Mouse (Mus musculus) effector memory CD4-positive, alpha-beta T cell, adult 5 months (primary cell): Measurements from ENCODE around the gene Sik2. TPM values are rescaled to one million over a fixed set of nuclear protein-coding genes. Genes with fewer than 3 reads are reported as not detected.

Experiments used
- polyA plus RNA-seq: library from polyadenylated mRNA; unstranded; fragments of 100-300 nt; shearing (Covaris generic); gene quantifications from one replicate; pipeline ENCODE4 v1.2.1, GENCODE M21; 2017

The Sik2 gene
- polyA plus RNA-seq: 64.1 TPM

DNA sequence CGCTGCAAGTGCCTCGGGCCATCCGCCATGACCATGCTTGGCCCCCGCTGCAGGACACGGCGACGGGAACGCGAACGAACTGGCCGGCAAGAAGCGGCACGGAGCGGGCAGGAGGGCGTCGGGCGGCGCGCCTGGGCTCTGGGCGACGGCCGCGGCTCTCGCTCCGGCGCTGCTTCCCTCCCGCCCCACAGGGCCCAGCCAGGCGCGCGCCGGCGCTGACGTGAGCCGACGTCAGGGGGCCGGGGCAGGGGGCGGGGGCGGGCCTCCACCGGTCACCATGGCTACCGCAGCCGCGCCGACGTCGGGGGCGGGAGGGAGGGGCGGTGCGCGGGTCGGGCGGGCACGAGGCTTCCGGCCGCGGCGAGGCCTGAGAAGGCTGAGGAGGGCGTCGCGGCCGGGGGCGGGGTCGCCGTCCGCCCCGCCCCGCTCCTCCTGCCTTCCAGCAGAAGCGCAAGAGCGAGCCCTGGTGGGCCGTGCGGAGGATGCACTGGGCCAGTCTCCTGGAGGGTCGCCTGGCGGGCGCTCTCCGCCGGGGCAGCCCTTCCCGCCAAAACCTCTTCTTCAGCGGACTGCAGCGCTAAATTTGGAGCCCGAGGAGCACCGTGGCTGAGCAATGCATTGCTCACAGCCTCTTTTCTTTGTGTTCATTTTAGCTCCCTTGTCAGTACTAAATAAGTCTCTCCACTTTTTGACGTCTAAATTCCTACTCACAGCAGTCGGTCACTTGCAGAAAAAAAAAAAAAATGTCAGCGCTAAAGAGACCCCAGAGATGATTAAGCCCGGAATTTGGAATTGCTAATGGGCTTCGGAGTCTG lies at the start of gene Sik2:
Sik2 (minus strand) TSS at position 233 of the 815 bp plus-strand sequence.

DNA sequence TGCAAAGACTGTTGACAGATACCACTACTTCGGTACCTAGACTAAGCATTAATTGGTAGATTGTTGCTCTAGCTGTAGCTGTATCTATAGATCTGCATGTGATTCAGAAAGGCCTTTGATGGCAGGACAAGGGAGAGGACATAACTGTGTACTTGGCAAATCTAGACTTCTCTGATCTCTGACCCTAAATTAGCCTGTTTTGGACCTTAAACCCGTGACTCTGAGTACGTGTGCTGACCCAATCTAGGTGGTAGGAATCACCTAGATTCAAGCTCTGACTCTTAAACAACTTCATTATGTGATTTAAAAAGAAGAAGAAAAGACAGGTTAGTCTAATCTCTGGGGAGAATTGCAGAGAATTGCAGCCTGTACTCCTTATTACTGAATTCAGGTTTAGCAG lies 163.8 kb downstream of the Sik2 start, which contains the start of gene Ppp2r1b:
Ppp2r1b (plus strand) TSS at position 221 of the 400 bp plus-strand sequence.

Other genes with a start within 250 kb of the Sik2 start
- 9.1 TPM for gene Fdxacb1, start 240.8 kb downstream of the Sik2 start, polyA plus RNA-seq
- gene Alg9, start 234.1 kb downstream of the Sik2 start, polyA plus RNA-seq: 19.0 TPM
- 10.6 TPM for gene 1110032A03Rik, start 233.6 kb downstream of the Sik2 start, polyA plus RNA-seq
- 51.8 TPM for gene Ppp2r1b, start 163.8 kb downstream of the Sik2 start, polyA plus RNA-seq
- gene Btg4, start 51.8 kb upstream of the Sik2 start, polyA plus RNA-seq: not detected
- gene Layn, start 68.0 kb upstream of the Sik2 start, polyA plus RNA-seq: not detected
- gene 4833427G06Rik, start 93.0 kb upstream of the Sik2 start, polyA plus RNA-seq: not detected
- not detected for gene Gm32742, start 156.4 kb upstream of the Sik2 start, polyA plus RNA-seq
- 13.0 TPM for gene Pou2af1, start 204.6 kb upstream of the Sik2 start, polyA plus RNA-seq